Mouse (Mus musculus) ES-CJ7 (cell line): ENCODE results near the gene Clk1.
"Not testable (repeated sequence)": the region's sequence is repeated elsewhere in the genome, so short reads cannot be mapped to it uniquely, and the experiment has no call there.

Experiments used
- DNase-seq: peaks from one replicate; pipeline ENCODE4 v3.0.0; 2011; ENCODE audit warnings: low read depth, low spot score

The Clk1 gene

DNA sequence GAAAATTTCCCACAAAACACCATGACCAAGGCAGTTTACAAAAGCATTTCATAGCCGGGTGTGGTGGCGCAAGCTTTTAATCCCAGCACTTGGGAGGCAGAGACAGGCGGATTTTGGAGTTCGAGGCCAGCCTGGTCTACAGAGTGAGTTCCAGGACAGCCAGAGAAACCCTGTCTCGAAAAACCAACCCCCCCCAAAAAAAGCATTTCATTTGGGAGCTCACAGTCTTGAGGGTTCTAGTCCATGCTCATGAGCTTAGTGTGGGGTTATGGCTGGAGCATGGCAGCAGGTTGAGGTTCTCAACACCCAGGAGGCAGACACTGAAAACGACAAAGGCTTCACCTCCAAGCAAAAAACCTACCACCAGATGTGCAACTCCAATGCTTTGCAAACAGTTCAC lies 15.7 kb downstream of the Clk1 start:
- no peak for DNase-seq

DNA sequence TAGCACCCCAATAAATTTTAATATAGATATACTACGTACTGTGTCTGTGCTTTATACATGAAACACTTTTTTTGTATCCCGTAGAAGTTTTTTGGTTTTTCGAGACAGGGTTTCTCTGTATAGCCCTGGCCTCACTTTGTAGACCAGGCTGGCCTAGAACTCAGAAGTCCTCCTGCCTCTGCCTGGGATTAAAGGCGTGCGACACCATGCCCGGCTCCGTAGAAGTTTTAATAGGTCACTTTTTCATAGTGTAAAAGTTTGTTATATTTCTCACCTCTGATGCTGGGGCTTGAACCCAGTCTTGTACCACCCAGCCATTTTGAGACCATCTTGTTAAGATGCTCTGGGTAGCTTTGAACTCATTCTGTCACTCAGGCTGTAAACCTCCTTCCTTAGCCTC lies 16.5 kb downstream of the Clk1 start:
- DNase-seq = no peak

DNA sequence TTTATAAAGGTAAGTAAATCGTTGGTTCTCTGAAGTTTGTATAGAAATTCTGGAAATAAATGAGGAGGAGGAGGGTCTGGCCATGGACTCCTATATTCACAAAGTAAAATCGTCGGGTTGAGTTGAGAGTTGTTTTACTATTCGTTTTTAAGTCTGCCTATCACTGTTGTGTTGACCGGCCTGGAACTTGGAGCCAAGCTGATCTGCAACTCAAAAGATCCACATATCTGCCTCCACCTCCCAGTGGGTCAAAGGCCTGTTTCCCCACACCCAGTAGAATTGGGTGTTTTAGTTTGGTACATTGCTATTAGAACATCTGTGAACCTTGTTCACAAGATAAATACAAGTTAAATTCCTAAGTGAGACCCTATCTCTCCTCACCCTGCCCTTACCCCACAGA lies 20.1 kb downstream of the Clk1 start:
- no peak for DNase-seq

DNA sequence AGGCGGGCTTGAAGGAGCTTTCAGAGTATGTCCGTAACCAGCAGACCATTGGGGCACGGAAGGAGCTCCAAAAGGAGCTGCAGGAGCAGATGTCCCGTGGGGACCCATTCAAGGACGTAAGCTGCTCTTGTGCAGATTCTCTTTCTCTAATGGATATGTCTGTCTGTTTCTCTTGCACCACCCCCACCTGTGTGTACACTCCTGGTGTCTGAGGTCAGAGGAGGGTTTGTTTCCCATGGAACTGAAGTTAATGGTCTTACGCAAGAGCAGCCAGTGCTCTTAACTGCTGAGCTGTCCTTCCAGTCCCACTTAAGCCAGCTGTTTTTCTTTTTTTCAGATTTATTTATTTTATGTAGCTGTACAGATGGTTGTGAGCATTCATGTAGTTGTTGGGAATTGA lies 22.5 kb downstream of the Clk1 start:
- no peak for DNase-seq

DNA sequence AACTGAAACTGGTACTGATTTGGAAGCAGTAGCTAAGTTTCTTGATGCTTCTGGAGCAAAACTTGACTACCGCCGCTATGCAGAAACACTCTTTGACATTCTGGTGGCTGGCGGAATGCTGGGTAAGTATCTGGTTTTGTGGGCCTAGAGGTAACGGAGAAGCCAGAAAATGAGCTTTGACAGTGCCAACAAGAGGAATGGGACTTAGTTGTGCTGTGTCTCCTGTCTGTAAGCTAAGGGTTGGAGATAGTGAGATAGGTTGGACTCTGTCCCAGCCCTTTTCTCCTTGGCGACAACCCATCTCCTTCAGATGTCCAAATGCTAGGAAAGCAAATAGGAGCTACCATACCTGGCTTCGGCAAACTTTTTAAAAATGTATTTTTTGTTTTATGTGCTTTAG lies 26.1 kb downstream of the Clk1 start:
- DNase-seq = no peak

DNA sequence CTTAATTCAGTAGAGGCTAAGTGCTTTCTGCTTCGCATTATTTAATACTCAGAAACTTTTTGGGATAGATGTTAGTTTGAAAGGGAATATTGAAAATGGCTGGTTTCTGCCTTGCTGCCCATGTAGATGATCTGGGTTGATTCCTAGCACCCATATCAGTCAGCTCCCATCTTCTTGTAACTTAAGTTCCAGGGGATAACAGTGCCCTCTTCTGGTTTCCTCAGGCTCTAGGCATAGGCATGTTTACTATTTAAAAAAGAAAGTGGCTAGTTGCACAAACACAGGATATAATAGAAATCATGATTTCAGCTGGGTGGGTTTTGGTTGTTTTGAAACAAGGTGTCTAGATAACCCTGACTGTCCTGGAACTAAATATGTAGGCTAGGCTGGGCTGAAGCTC lies 27.7 kb downstream of the Clk1 start:
- peak; percentile 58 for DNase-seq

DNA sequence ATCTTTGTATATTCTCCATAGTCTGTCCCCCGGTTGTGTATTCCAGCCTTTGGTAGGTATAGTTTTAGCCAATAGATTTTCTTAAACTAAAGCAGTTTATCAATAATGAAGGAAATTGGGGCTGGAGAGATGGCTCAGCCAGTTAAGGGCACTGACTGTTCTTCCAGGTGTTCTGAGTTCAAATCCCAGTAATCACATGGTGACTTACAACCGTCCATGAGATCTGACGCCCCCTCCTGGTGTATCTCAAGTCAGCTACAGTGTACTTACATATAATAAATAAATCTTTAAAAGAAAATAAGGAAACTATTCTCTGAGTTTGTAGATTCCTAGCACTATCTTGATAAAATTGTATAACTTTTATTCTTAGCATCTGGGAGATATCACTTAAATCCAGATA lies 28.5 kb downstream of the Clk1 start:
- DNase-seq = peak; percentile 71

DNA sequence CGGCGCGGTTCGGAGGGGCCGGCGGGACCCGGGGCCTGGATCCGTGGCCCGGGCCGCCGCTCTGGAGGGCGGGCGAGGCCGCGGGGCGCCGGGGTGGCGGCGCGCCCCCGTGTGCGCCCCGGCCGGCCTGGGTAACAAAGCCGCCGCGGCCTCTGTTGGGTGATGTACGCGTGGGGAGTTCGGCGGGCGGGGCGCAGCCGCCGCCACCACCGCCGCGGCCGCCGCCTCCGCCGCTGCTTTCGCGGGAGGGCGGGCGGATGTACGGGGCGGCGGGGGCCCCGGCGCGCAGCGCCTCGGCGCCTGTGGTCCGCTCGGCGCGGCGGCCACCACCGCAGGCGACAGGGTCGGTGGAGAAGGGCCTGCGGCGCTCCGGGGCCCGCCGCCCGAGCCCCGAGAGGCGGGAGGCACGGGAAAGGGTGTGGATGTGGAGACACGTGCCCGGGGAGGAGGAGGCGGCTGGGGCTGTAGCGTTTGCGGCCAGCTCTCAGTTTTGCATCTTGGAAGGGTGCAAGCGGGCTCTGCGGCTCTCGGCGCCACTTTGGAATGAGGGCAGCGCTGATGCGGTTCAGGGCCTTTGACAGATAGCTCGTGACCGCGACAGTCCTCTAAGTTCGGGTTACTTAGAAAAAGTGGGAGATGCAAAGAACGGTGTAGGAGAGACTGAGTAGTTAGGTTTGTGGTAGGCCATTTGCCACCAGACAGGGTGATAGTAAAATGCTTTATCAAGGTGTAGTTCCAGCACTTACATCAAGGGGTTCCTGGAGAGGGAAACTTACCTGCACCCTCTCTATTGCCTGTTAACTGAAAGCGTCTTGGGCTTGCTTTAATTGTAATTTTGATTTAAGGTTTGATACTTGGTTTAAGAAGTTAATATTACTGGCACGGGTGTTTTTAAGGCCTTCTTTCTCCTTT lies 30.3 kb downstream of the Clk1 start:
- DNase-seq = peak; percentile 61

DNA sequence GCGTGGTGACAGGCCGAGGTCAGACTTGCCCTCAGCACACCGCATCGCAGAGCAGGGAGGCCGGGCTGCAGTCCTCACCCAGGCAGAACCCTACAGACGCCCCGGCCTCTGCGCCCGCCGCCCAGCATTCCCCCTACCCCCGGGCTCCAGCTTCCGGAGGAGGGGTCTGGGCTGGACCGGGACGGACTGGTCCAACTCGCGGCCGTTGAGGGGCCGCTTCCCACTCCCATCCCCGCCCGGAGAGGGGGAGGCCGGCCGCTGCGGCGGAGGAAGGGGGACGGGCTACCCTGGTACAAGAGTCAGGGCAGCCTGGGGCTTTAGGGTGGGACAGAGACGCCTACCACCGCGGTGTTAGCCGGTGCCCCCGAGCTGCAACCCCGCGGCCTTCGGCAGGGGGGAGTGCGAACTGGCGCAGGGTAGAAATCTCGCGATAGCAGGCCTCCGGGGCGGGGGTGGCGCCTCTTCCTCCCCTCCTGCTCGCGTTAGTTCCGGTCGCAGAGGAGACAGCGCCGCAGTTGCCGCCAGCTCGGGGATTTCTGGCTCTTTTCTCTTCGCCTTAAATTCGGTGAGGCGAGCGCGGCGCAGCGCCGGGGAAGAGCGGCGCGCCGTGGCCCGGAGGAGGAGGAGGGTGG lies 31.1 kb downstream of the Clk1 start, which contains the start of gene Bzw1:
Gene Bzw1 (plus strand): TSS at position 247 of the 632 bp plus-strand sequence.
- peak; percentile 95 for DNase-seq

DNA sequence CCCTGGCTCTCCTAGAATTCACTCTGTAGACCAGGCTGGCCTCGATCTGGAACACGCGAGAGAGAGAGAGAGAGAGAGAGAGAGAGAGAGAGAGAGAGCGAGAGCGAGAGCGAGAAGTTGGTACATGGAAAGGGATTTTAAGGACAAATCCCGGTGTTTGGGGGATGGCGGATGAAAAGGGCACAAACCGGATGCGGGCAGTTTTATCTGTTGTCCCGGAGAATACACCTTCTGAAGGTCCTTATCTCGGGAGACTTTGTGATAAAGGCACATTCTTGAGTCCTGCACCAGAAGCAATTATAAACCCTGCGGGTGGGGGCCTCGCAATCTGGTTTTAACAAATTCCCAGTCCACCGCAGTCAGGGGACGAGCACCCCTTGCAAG lies 31.6 kb downstream of the Clk1 start:
- no peak for DNase-seq

DNA sequence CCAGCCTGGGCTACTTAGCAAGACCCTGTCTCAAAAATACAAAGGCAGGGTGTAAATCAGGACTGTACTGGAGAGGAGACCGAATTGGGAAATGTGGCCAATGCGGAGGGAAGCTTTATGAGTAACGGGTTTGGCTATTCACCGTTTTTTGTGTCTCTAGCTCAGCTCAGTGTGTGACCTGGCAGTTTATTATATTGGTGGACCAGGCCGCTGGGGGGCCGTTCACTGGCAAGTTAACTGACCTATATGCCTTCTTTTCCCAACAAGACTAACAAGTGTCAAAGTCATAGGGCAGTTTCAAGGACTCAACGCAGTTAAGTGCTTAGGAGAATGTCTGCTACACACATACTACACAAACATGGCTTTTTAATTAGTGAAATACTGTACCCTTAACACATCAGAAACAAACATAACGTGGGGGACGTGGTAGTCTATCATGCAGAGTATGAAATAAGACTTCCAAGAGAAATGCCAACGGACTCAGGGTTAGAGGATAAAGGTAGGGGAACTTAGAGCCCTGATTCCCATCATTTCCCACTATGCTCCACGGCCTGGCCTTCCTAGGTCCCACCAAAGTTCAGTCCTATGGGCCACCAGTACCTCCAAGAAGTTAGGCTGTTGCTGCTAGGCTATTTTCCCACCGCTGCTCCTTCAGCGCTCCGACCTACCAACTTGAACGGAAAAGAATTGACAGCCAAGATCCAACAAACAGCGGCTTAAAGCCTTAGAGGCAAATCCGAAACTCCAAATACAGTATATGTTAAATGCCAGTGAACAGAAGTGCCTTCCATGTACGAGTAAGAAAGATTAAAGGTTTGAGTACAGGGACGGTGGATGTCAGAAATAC lies 32.2 kb downstream of the Clk1 start:
- DNase-seq = no peak

DNA sequence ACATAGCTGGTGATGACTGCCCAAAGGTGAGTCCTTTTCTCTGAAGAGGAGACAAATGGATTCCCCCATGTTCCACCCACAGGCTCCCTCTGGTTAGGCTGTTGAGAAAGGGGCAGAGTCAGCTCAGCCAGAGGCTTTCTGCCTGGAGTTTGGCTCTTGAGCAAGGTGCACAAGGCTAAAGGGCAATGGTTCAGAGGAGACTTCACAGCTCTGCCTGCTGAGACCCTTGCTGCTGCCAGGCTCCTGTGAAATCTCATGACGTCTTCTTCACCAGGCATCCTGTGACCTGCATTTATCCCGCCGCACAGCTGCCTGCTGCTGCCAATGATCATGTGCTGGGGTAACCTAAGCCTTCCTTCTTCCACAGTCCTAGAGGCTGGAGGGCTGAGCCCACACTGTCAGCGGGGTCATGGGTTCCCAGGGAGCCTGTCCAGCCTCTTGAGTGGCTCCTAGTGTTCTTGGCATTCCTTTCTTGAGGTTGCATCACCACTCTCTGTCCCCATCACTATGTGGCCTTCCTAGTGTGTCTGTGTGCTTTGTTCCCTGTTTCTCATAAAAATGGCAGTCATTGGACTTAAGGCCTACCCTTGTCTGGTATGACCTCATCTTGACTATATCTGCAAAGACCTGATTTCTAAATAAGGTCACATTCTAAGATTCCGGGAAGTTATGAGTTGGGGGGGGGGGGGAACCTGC lies 41.1 kb downstream of the Clk1 start:
- DNase-seq = no peak

DNA sequence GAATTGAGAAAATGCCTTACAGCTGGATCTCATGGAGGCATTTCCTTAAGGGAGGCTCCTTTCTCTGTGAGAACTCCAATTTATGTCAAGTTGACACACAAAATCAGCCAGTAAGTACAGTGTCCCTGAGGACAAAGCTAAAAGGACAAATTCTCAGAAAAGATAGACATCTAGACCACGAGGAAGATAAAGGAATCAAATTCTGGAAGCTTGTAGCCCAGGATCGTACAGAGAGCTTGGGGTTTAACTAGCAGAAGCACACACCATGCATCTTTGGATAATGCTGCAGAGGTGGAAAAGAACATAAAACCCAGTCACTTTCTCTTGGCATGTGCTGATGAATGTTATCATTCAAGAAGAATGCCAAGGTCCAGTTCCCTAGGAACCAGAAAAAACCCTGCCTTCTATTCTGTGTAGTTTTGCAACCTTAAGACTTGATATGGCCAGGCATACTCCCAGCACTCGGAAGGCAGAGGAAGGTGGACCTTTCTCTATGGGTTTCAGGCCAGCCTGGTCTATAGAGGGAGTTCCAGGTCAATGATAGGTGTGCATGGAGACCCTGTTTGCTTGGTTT lies 48.2 kb downstream of the Clk1 start:
- DNase-seq = no peak

DNA sequence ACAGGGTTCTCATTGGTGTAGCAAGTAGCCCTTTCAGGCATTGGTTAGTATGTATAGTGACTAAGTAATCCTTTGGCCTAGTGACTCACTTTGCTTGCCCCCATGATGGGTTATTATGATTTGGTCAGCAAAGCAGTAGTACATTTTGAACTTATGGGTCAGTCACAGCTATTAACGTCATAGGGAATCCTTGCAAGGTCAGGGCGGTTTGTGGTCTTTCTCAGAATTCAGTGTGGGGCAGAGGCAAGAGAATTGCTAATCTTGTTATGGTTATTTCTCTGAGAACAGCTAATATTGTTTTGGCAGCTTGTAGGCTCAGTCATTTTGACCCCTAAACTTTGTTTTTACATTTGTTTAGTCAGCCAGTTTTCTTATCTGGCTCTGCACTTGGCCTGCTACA lies 49.6 kb downstream of the Clk1 start:
- DNase-seq = not testable (repeated sequence)

DNA sequence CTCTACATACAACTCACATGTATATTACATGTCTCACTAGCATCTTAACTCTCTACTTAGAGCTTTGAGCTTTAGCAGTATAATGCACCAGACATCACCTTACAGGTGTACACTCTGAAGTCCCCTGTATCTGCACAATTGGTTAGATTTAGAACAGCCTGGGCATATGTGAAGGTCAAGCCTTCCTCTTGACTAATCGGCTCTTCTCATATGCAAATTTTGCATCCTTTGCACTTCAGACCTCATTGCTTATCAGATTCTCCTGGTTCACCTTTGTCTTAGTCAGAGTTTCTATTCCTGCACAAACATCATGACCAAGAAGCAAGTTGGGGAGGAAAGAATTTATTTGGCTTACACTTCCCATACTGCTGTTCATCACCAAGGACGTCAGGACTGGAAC lies 54.1 kb downstream of the Clk1 start:
- peak; percentile 77 for DNase-seq

DNA sequence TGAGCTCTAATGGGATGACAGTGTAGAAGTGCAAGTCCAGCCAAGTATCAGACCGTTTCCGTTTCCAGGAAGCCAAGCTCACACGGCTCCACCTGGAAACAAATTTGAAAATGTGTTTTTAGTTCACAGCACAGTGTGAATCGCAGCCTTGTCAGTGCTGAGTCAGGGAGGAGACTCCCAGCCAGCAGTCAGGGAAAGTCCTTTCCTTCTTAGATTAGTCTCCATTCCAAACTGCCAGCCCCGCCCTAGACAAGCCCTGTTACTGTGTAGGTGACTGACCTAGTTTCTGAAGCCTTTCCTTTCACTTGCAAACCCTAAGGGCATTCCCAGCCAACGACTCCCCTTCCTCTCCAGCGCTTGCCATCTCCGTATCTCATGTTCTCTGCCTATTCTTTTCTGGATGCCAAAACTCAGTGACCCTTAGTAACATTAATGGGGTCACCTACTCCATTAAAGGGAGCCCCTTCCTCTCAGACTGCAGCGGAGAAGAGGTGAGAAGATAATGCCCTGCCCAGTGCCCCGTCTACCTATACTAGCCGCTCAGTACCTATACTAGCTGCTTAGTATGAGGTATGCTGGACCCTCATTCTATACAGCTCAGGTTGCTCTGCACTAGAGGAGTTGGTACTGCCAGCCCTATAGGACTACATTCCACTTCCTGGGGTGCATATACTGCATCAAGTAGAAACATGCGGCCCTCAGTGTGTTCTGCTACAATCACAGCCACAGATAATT lies 57.0 kb downstream of the Clk1 start:
- peak; percentile 65 for DNase-seq

DNA sequence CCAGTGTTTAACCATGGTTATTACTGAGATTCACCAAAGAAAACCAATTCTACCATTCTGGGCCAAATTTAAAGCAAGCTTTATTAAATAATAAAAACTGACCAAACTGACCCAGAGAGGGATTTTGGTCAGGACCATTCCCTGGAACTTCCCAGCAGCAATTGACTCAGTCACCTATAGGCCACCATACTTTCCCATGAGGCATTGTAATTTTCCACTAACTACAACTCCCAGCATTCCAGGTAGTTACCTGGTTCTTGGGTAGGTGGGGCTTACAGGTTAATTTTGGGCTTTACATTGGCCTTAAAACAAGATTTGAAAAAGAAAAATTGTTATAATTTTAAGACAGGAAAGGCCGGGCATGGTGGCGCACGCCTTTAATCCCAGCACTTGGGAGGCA lies 58.0 kb downstream of the Clk1 start:
- DNase-seq = peak; percentile 55

DNA sequence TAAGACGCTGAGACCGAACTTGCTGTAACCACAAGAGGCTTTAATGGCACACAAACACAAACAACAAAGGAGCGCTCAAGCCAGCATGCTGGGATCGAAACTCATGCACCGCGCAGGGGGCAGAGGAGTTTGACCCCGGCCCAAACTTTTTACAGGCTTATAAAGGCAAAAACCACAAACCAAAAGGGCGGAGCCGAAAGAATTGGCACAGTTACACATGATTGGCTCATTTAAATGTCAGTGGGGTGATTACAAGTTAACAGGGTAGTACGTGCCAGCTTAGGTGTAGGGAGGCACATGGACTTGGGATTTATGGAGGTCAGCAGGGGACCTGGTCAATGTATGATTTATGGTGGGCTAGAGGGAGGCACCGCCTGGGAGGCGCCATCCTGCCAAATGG lies 59.3 kb downstream of the Clk1 start:
- peak; percentile 33 for DNase-seq

DNA sequence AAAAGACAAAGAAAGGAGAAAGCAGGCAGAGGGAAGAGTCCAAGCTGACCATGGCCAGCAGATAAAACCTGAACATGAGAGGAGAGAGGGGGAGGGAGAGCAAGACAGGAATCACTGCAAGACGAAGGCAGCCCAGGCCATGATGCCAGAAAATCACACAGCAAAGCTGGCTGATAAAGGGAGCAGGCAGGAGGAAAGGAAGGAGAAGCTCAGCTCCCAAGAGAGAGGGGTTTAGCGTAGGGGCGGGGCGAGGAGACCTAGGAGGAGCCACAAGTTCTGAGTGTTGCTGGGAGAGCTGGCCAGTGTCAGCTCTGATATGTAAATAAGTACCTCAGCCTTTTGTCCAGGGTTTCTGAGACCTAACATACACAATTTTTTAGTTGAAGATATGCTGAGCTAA lies 61.6 kb downstream of the Clk1 start:
- peak; percentile 58 for DNase-seq
